8 mouse cellular contexts compared by ENCODE assay signal in genomic region chr9:66068971-66069391, GRCm38 (mm10). TPM values are rescaled to one million over a fixed set of nuclear protein-coding genes. Genes with fewer than 3 reads are reported as not detected.
DNase-seq lines count a peak whose midpoint lies in the region; ATAC-seq and TF ChIP-seq lines count a peak whose summit lies in the region.

No protein-coding gene starts in this region.

- H3K4me1 ChIP-seq in forebrain, postnatal 0 days (ENCODE audit: insufficient read depth) = peaks cover 4% of the 10 kb centered on the region; the same call in 1 of the 2 replicates
- peaks cover 21% of the 10 kb centered on the region for H3K4me1 ChIP-seq in limb, embryonic 10.5 days
- H3K4me1 ChIP-seq in midbrain, embryonic 12.5 days = peaks cover 14% of the 10 kb centered on the region

- H3K4me2 ChIP-seq in forebrain, postnatal 0 days (ENCODE audit: low read depth) = peak overlapping the region; percentile 95
- peak overlapping the region; percentile 73 for H3K4me2 ChIP-seq in midbrain, embryonic 12.5 days (replicated peaks)

- H3K9me3 ChIP-seq in forebrain, postnatal 0 days (ENCODE audit: low read length) = no peaks in the 10 kb centered on the region
- H3K9me3 ChIP-seq in limb, embryonic 10.5 days (replicated peaks) = no peaks in the 10 kb centered on the region
- H3K9me3 ChIP-seq in midbrain, embryonic 12.5 days = no peaks in the 10 kb centered on the region

- TF ChIP-seq CTCF in forebrain, postnatal 0 days (IDR thresholded peaks at IDR 0.05; ENCODE audit: low read depth) = peak; percentile 30

- DNase-seq in thymus, postnatal 0 days (ENCODE audit: low spot score) = peak; percentile 14
- no peak for DNase-seq in thymus, adult 18-20 months
- DNase-seq in c-Kit-positive CD71-positive TER-119-positive erythroid progenitor cells, embryonic 14.5 days (ENCODE audit: low spot score) = peak; percentile 46
- DNase-seq in forebrain, postnatal 0 days = peak; percentile 59
- DNase-seq in limb, embryonic 10.5 days (ENCODE audit: low spot score) = peak; percentile 59
- peak; percentile 65 for DNase-seq in thymus, postnatal 4 days
- no peak for DNase-seq in left cerebral cortex, adult 8-10 months (ENCODE audit: low spot score in 2 of 2)

- WGBS in forebrain, postnatal 0 days = 3% methylated on average over 30 of the region's 30 CpGs
- WGBS in limb, embryonic 10.5 days = under 1% methylated on average over 30 of the region's 30 CpGs
- 3% methylated on average over 30 of the region's 30 CpGs for WGBS in midbrain, embryonic 12.5 days

- H3K27ac ChIP-seq in forebrain, postnatal 0 days (ENCODE audit: low read depth, low read length) = no peak overlapping the region
- H3K27ac ChIP-seq in limb, embryonic 10.5 days = peak overlapping the region; percentile 74
- no peak overlapping the region for H3K27ac ChIP-seq in midbrain, embryonic 12.5 days (replicated peaks)

- peaks cover 31% of the 10 kb centered on the region for H3K36me3 ChIP-seq in forebrain, postnatal 0 days (ENCODE audit: insufficient read depth)
- peaks cover 37% of the 10 kb centered on the region for H3K36me3 ChIP-seq in limb, embryonic 10.5 days
- H3K36me3 ChIP-seq in midbrain, embryonic 12.5 days = peaks cover 30% of the 10 kb centered on the region

- 0 out of 2 replicates have a peak, but pooled peaks cover 4% of the 10 kb centered on the region for H3K27me3 ChIP-seq in forebrain, postnatal 0 days (ENCODE audit: insufficient read depth, low read length)
- peaks cover 49% of the 10 kb centered on the region for H3K27me3 ChIP-seq in limb, embryonic 10.5 days (ENCODE audit: low read depth, poor library complexity, severe bottlenecking)
- peaks cover 63% of the 10 kb centered on the region for H3K27me3 ChIP-seq in midbrain, embryonic 12.5 days

- ATAC-seq in forebrain, postnatal 0 days = peak; percentile 65
- peak; percentile 52 for ATAC-seq in midbrain, embryonic 12.5 days (ENCODE audit: low FRiP score, low read depth)

- peak overlapping the region; percentile 60 for H3K9ac ChIP-seq in forebrain, postnatal 0 days
- peak overlapping the region; percentile 63 for H3K9ac ChIP-seq in midbrain, embryonic 12.5 days (replicated peaks)

- H3K4me3 ChIP-seq in forebrain, postnatal 0 days (ENCODE audit: low read depth, low read length) = peak overlapping the region; percentile 53
- H3K4me3 ChIP-seq in limb, embryonic 10.5 days = peak overlapping the region; percentile 64
- H3K4me3 ChIP-seq in midbrain, embryonic 12.5 days = peak overlapping the region; percentile 50

RNA-seq across cellular contexts. Expression of gene Snx22, which starts 0.5 kb away (rescaled TPM):
- polyA plus RNA-seq in thymus, postnatal 0 days (2015; fragmentation: Nextera tagmentation; extraction: Ambion mirVana) = 1.4 TPM in 2 replicates
- total RNA-seq in forebrain, postnatal 0 days (2014; rRNA removed) = 4.0 and 5.8 TPM in 2 replicates
- polyA plus RNA-seq in forebrain, postnatal 0 days (2015; fragmentation: Nextera tagmentation; extraction: Ambion mirVana) = 7.3 and 7.5 TPM in 2 replicates
- polyA plus RNA-seq in limb, embryonic 10.5 days (2016; fragmentation: Nextera tagmentation; extraction: Ambion mirVana) = 1.9 and 2.4 TPM in 2 replicates
- 3.5 and 5.2 TPM in 2 replicates for polyA plus RNA-seq in midbrain, embryonic 12.5 days (2016; fragmentation: Nextera tagmentation; extraction: Ambion mirVana)
- 1 to 10 TPM; 4.3 to 6.0 (median 5.2) TPM for total RNA-seq in left cerebral cortex, adult 8-10 months (2022)

RNA-seq across cellular contexts. Expression of gene Ppib, which starts 9.0 kb away (rescaled TPM):
- polyA plus RNA-seq in thymus, postnatal 0 days (2015; fragmentation: Nextera tagmentation; extraction: Ambion mirVana) = 344 and 384 TPM in 2 replicates
- total RNA-seq in forebrain, postnatal 0 days (2014; rRNA removed) = 297 and 350 TPM in 2 replicates
- polyA plus RNA-seq in forebrain, postnatal 0 days (2015; fragmentation: Nextera tagmentation; extraction: Ambion mirVana) = 350 and 413 TPM in 2 replicates
- 501 and 523 TPM in 2 replicates for polyA plus RNA-seq in limb, embryonic 10.5 days (2016; fragmentation: Nextera tagmentation; extraction: Ambion mirVana)
- polyA plus RNA-seq in midbrain, embryonic 12.5 days (2016; fragmentation: Nextera tagmentation; extraction: Ambion mirVana) = 376 and 416 TPM in 2 replicates
- total RNA-seq in left cerebral cortex, adult 8-10 months (2022) = 100 to 1,000 TPM; 147 to 175 (median 159) TPM

RNA-seq across cellular contexts. Expression of gene Snx1, which starts 57.4 kb away (rescaled TPM):
- 109 and 116 TPM in 2 replicates for polyA plus RNA-seq in thymus, postnatal 0 days (2015; fragmentation: Nextera tagmentation; extraction: Ambion mirVana)
- 59.8 and 66.9 TPM in 2 replicates for total RNA-seq in forebrain, postnatal 0 days (2014; rRNA removed)
- polyA plus RNA-seq in forebrain, postnatal 0 days (2015; fragmentation: Nextera tagmentation; extraction: Ambion mirVana) = 42.8 and 51.5 TPM in 2 replicates
- polyA plus RNA-seq in limb, embryonic 10.5 days (2016; fragmentation: Nextera tagmentation; extraction: Ambion mirVana) = 122 and 126 TPM in 2 replicates
- 135 and 136 TPM in 2 replicates for polyA plus RNA-seq in midbrain, embryonic 12.5 days (2016; fragmentation: Nextera tagmentation; extraction: Ambion mirVana)
- total RNA-seq in left cerebral cortex, adult 8-10 months (2022) = 10 to 100 TPM; 76.2 to 82.1 (median 79.1) TPM

RNA-seq across cellular contexts. Expression of gene Ciao2a, which starts 57.4 kb away (rescaled TPM):
- polyA plus RNA-seq in thymus, postnatal 0 days (2015; fragmentation: Nextera tagmentation; extraction: Ambion mirVana) = 226 and 240 TPM in 2 replicates
- 33.0 and 46.2 TPM in 2 replicates for total RNA-seq in forebrain, postnatal 0 days (2014; rRNA removed)
- 60.7 and 67.7 TPM in 2 replicates for polyA plus RNA-seq in forebrain, postnatal 0 days (2015; fragmentation: Nextera tagmentation; extraction: Ambion mirVana)
- polyA plus RNA-seq in limb, embryonic 10.5 days (2016; fragmentation: Nextera tagmentation; extraction: Ambion mirVana) = 166 and 171 TPM in 2 replicates
- 126 and 133 TPM in 2 replicates for polyA plus RNA-seq in midbrain, embryonic 12.5 days (2016; fragmentation: Nextera tagmentation; extraction: Ambion mirVana)
- total RNA-seq in left cerebral cortex, adult 8-10 months (2022) = 10 to 100 TPM; 25.7 to 26.7 (median 26.5) TPM

Comparison
In these comparisons a context has a peak if more than half of its experiments do, and no peak if none do; other contexts are left out.
1. DNase-seq: peak in thymus, postnatal 0 days (single experiment), c-Kit-positive CD71-positive TER-119-positive erythroid progenitor cells, embryonic 14.5 days (single experiment), forebrain, postnatal 0 days (single experiment), limb, embryonic 10.5 days (single experiment) and thymus, postnatal 4 days (single experiment); none in thymus, adult 18-20 months (0 of 2) and left cerebral cortex, adult 8-10 months (0 of 2).
2. Peak in every context shown above with its lines, with median percentiles within 50 percentile points of each other: H3K4me3 ChIP-seq.